Mouse (Mus musculus): ENCODE results near the gene Ide. TPM values are rescaled to one million over a fixed set of nuclear protein-coding genes. Genes with fewer than 3 reads are reported as not detected.
"Not testable (repeated sequence)": the region's sequence is repeated elsewhere in the genome, so short reads cannot be mapped to it uniquely, and the experiment has no call there.

The Ide gene
- total and polyA plus RNA-seq, 3 experiments, result 17.1 to 121 (median 95.7) TPM

- peak; percentile 87 for DNase-seq
Measured at GRCm38 (mm10) chr19:37265333-37266103, 72.1 kb downstream of the Ide start.

GRCm38 (mm10) chr19:37263943-37264897 is 73.4 kb downstream of the Ide start:
- peak; percentile 89 for DNase-seq

GRCm38 (mm10) chr19:37263566-37263942 is 74.1 kb downstream of the Ide start:
- no peak for DNase-seq

- no peak for DNase-seq
Measured at GRCm38 (mm10) chr19:37262389-37262788, 75.3 kb downstream of the Ide start.

GRCm38 (mm10) chr19:37255321-37255720 is 82.3 kb downstream of the Ide start:
- DNase-seq, result no peak

- no peak for DNase-seq
Measured at GRCm38 (mm10) chr19:37252104-37252503, 85.5 kb downstream of the Ide start.

GRCm38 (mm10) chr19:37248199-37248598 is 89.5 kb downstream of the Ide start:
- no peak for DNase-seq

GRCm38 (mm10) chr19:37246859-37247258 is 90.8 kb downstream of the Ide start:
- DNase-seq, result peak; percentile 47

- DNase-seq, result no peak
Measured at GRCm38 (mm10) chr19:37242707-37243106, 94.9 kb downstream of the Ide start.

- no peak for DNase-seq
Measured at GRCm38 (mm10) chr19:37241201-37241600, 96.5 kb downstream of the Ide start.

- DNase-seq, result no peak
Measured at GRCm38 (mm10) chr19:37239096-37239495, 98.6 kb downstream of the Ide start.

- no peak for DNase-seq
Measured at GRCm38 (mm10) chr19:37238651-37239050, 99.0 kb downstream of the Ide start.

- DNase-seq, result no peak
Measured at GRCm38 (mm10) chr19:37237712-37238437, 99.8 kb downstream of the Ide start.

GRCm38 (mm10) chr19:37237306-37237705 is 100.3 kb downstream of the Ide start:
- DNase-seq, result no peak

- no peak for DNase-seq
Measured at GRCm38 (mm10) chr19:37235818-37236217, 101.8 kb downstream of the Ide start.

GRCm38 (mm10) chr19:37233561-37234539 is 103.8 kb downstream of the Ide start:
- DNase-seq, result peak; percentile 13

GRCm38 (mm10) chr19:37232598-37232997 is 105.1 kb downstream of the Ide start:
- not testable (repeated sequence) for DNase-seq

- no peak for DNase-seq
Measured at GRCm38 (mm10) chr19:37225197-37225862, 112.3 kb downstream of the Ide start.
